Mouse (Mus musculus): ENCODE data around the gene Pip5k1a. TPM values are rescaled to one million over a fixed set of nuclear protein-coding genes. Genes with fewer than 3 reads are reported as not detected.

The Pip5k1a gene
- polyA plus RNA-seq, 1 experiment from 2014 or later: 12.7 TPM

GRCm38 (mm10) chr3:95054481-95055260 is 52.1 kb downstream of the Pip5k1a start:
- H3K36me3 ChIP-seq (ENCODE audit: control insufficient read depth, insufficient read depth, low read length): peaks cover 25% of the 10 kb centered on the region
- H3K27me3 ChIP-seq (ENCODE audit: control insufficient read depth, insufficient read depth, low read length): no peaks in the 10 kb centered on the region
- peak overlapping the region; percentile 39 for H3K4me2 ChIP-seq (ENCODE audit: low read length)

DNA sequence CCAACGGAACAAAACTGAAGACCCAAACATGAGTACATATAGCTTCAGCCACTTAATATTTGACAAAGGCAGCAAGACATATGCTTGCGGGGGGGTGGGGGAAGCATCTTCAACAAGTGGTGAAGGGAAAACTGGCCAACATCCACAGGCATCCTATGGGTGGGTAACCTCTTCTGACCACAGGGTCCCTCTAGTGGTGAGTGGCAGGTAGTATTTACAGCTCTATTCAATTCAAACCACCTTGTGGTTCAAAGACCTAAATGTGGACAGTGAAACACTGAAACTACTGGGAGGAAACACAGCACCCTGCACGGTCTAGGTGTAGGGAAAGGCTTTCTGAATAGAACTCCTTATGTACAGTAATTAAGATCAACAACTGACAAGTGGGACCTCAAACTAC is 53.0 kb downstream of the Pip5k1a start:
- 34% methylated on average over 3 of the region's 3 CpGs for WGBS
- Histone ChIP-seq H3K27ac (replicated peaks in 1 of 2; ENCODE audit: control insufficient read depth in 1 of 2, insufficient read depth in 1 of 2, low read depth in 2 of 2, low read length in 2 of 2) (0 out of 4 replicates have a peak overlapping the region, but pooled peaks of 1 of the 2 experiments have one; percentile 44), H3K27me3 (ENCODE audit: control insufficient read depth, insufficient read depth, low read length) (no peaks in the 10 kb centered on the region), H3K9me3 (ENCODE audit: control insufficient read depth, low read length) (no peaks in the 10 kb centered on the region), H3K36me3 (ENCODE audit: control insufficient read depth, insufficient read depth, low read length) (peaks cover 16% of the 10 kb centered on the region), H3K4me3 (ENCODE audit: control insufficient read depth in 1 of 2, insufficient read depth in 1 of 2, low read depth in 1 of 2, low read length in 2 of 2) (no peak overlapping the region), H3K9ac (ENCODE audit: low read length) (no peak overlapping the region), H3K4me1 (ENCODE audit: control insufficient read depth in 2 of 2, insufficient read depth in 2 of 2, low read length in 2 of 2) (peaks cover 16 to 33% of the 10 kb centered on the region in 2 experiments), H3K4me2 (ENCODE audit: low read length) (no peak overlapping the region)
- ATAC-seq (ENCODE audit: insufficient number of reproducible peaks, insufficient read depth, low FRiP score, low read depth): no peak

More at GRCm38 (mm10) chr3:95054481-95055260, 52.1 kb downstream of the Pip5k1a start:
- ATAC-seq (ENCODE audit: insufficient number of reproducible peaks, insufficient read depth, low FRiP score, low read depth): peak; percentile 68
- H3K4me3 ChIP-seq (ENCODE audit: control insufficient read depth in 1 of 2, insufficient read depth in 1 of 2, low read depth in 1 of 2, low read length in 2 of 2): no peak overlapping the region
- WGBS: 3% methylated on average over 10 of the region's 10 CpGs
- H3K9me3 ChIP-seq (ENCODE audit: control insufficient read depth, low read length): no peaks in the 10 kb centered on the region
- peak overlapping the region; percentile 27; the same call in 1 of the 2 replicates for H3K9ac ChIP-seq (ENCODE audit: low read length)
- peak overlapping the region; percentile 74 to 87 for H3K27ac ChIP-seq (replicated peaks in 1 of 2; ENCODE audit: control insufficient read depth in 1 of 2, insufficient read depth in 1 of 2, low read depth in 2 of 2, low read length in 2 of 2)
- peaks cover 16 to 33% of the 10 kb centered on the region in 2 experiments for H3K4me1 ChIP-seq (ENCODE audit: control insufficient read depth in 2 of 2, insufficient read depth in 2 of 2, low read length in 2 of 2)

DNA sequence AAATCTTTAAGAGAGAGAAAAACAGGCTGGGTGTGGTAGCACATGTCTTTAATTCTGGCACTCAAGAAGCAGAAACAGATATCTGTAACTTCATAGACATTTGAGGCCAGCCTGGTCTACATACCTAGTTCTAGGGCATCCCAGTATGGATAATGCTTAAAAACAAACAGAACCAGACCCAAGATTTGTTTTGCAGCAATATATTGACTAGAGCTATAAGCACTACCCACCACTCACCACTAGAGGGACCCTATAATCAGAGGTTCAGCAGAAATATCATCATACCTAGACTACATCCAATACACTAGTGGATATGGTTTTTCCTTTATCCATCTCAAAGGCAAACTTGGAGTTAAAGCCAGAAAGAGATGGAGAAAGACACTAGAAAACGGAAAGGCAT is 53.8 kb downstream of the Pip5k1a start:
- H3K36me3 ChIP-seq (ENCODE audit: control insufficient read depth, insufficient read depth, low read length): peaks cover 8% of the 10 kb centered on the region
- no peak for ATAC-seq (ENCODE audit: insufficient number of reproducible peaks, insufficient read depth, low FRiP score, low read depth)
- H3K9ac ChIP-seq (ENCODE audit: low read length): no peak overlapping the region
- no peak overlapping the region for H3K27ac ChIP-seq (replicated peaks in 1 of 2; ENCODE audit: control insufficient read depth in 1 of 2, insufficient read depth in 1 of 2, low read depth in 2 of 2, low read length in 2 of 2)
- no peak overlapping the region for H3K4me2 ChIP-seq (ENCODE audit: low read length)
- no peaks in the 10 kb centered on the region for H3K27me3 ChIP-seq (ENCODE audit: control insufficient read depth, insufficient read depth, low read length)
- H3K4me3 ChIP-seq (ENCODE audit: control insufficient read depth in 1 of 2, insufficient read depth in 1 of 2, low read depth in 1 of 2, low read length in 2 of 2): no peak overlapping the region
- H3K4me1 ChIP-seq (ENCODE audit: control insufficient read depth in 2 of 2, insufficient read depth in 2 of 2, low read length in 2 of 2): peaks cover 16 to 33% of the 10 kb centered on the region in 2 experiments
- H3K9me3 ChIP-seq (ENCODE audit: control insufficient read depth, low read length): no peaks in the 10 kb centered on the region
- WGBS: 29% methylated on average over 1 of the region's 1 CpGs

- WGBS: 58% methylated on average over 3 of the region's 3 CpGs
- no peak overlapping the region for H3K4me2 ChIP-seq (ENCODE audit: low read length)
- H3K36me3 ChIP-seq (ENCODE audit: control insufficient read depth, insufficient read depth, low read length): no peaks in the 10 kb centered on the region
- no peak for ATAC-seq (ENCODE audit: insufficient number of reproducible peaks, insufficient read depth, low FRiP score, low read depth)
- no peaks in the 10 kb centered on the region for H3K9me3 ChIP-seq (ENCODE audit: control insufficient read depth, low read length)
- peaks cover 0 to 3% of the 10 kb centered on the region in 2 experiments; a peak in 1 of 4 replicates for H3K4me1 ChIP-seq (ENCODE audit: control insufficient read depth in 2 of 2, insufficient read depth in 2 of 2, low read length in 2 of 2)
- no peak overlapping the region for H3K4me3 ChIP-seq (ENCODE audit: control insufficient read depth in 1 of 2, insufficient read depth in 1 of 2, low read depth in 1 of 2, low read length in 2 of 2)
- no peak overlapping the region for H3K9ac ChIP-seq (ENCODE audit: low read length)
- H3K27ac ChIP-seq (replicated peaks in 1 of 2; ENCODE audit: control insufficient read depth in 1 of 2, insufficient read depth in 1 of 2, low read depth in 2 of 2, low read length in 2 of 2): no peak overlapping the region
- H3K27me3 ChIP-seq (ENCODE audit: control insufficient read depth, insufficient read depth, low read length): no peaks in the 10 kb centered on the region
Observed at GRCm38 (mm10) chr3:95047914-95048313, 58.8 kb downstream of the Pip5k1a start.

GRCm38 (mm10) chr3:95046462-95047057 is 60.2 kb downstream of the Pip5k1a start:
- Histone ChIP-seq H3K27ac (replicated peaks in 1 of 2; ENCODE audit: control insufficient read depth in 1 of 2, insufficient read depth in 1 of 2, low read depth in 2 of 2, low read length in 2 of 2) (no peak overlapping the region), H3K4me3 (ENCODE audit: control insufficient read depth in 1 of 2, insufficient read depth in 1 of 2, low read depth in 1 of 2, low read length in 2 of 2) (no peak overlapping the region), H3K36me3 (ENCODE audit: control insufficient read depth, insufficient read depth, low read length) (no peaks in the 10 kb centered on the region), H3K4me1 (ENCODE audit: control insufficient read depth in 2 of 2, insufficient read depth in 2 of 2, low read length in 2 of 2) (peaks cover 0 to 8% of the 10 kb centered on the region in 2 experiments; a peak in 2 of 4 replicates), H3K4me2 (ENCODE audit: low read length) (no peak overlapping the region), H3K9me3 (ENCODE audit: control insufficient read depth, low read length) (no peaks in the 10 kb centered on the region), H3K9ac (ENCODE audit: low read length) (no peak overlapping the region), H3K27me3 (ENCODE audit: control insufficient read depth, insufficient read depth, low read length) (no peaks in the 10 kb centered on the region)
- no peak for ATAC-seq (ENCODE audit: insufficient number of reproducible peaks, insufficient read depth, low FRiP score, low read depth)
- WGBS: 72% methylated on average over 11 of the region's 11 CpGs

- Histone ChIP-seq H3K9me3 (ENCODE audit: control insufficient read depth, low read length) (no peaks in the 10 kb centered on the region), H3K9ac (ENCODE audit: low read length) (no peak overlapping the region), H3K4me2 (ENCODE audit: low read length) (no peak overlapping the region), H3K4me3 (ENCODE audit: control insufficient read depth in 1 of 2, insufficient read depth in 1 of 2, low read depth in 1 of 2, low read length in 2 of 2) (no peak overlapping the region), H3K27ac (replicated peaks in 1 of 2; ENCODE audit: control insufficient read depth in 1 of 2, insufficient read depth in 1 of 2, low read depth in 2 of 2, low read length in 2 of 2) (no peak overlapping the region), H3K36me3 (ENCODE audit: control insufficient read depth, insufficient read depth, low read length) (peaks cover 15% of the 10 kb centered on the region), H3K4me1 (ENCODE audit: control insufficient read depth in 2 of 2, insufficient read depth in 2 of 2, low read length in 2 of 2) (peaks cover 0 to 12% of the 10 kb centered on the region in 2 experiments; a peak in 2 of 4 replicates), H3K27me3 (ENCODE audit: control insufficient read depth, insufficient read depth, low read length) (no peaks in the 10 kb centered on the region)
- 67% methylated on average over 6 of the region's 6 CpGs for WGBS
- no peak for ATAC-seq (ENCODE audit: insufficient number of reproducible peaks, insufficient read depth, low FRiP score, low read depth)
Observed at GRCm38 (mm10) chr3:95043251-95043650, 63.5 kb downstream of the Pip5k1a start.

- Histone ChIP-seq H3K9me3 (ENCODE audit: control insufficient read depth, low read length) (no peaks in the 10 kb centered on the region), H3K4me3 (ENCODE audit: control insufficient read depth in 1 of 2, insufficient read depth in 1 of 2, low read depth in 1 of 2, low read length in 2 of 2) (peak overlapping the region; percentile 28 to 73; a peak in 3 of 4 replicates), H3K4me2 (ENCODE audit: low read length) (peak overlapping the region; percentile 82), H3K4me1 (ENCODE audit: control insufficient read depth in 2 of 2, insufficient read depth in 2 of 2, low read length in 2 of 2) (peaks cover 0 to 12% of the 10 kb centered on the region in 2 experiments; a peak in 2 of 4 replicates), H3K27me3 (ENCODE audit: control insufficient read depth, insufficient read depth, low read length) (no peaks in the 10 kb centered on the region), H3K36me3 (ENCODE audit: control insufficient read depth, insufficient read depth, low read length) (peaks cover 19% of the 10 kb centered on the region), H3K27ac (replicated peaks in 1 of 2; ENCODE audit: control insufficient read depth in 1 of 2, insufficient read depth in 1 of 2, low read depth in 2 of 2, low read length in 2 of 2) (peak overlapping the region; percentile 42 to 66; a peak in 3 of 4 replicates), H3K9ac (ENCODE audit: low read length) (peak overlapping the region; percentile 87)
- ATAC-seq (ENCODE audit: insufficient number of reproducible peaks, insufficient read depth, low FRiP score, low read depth): no peak
- 26% methylated on average over 7 of the region's 7 CpGs for WGBS
Observed at GRCm38 (mm10) chr3:95042838-95043229, 63.9 kb downstream of the Pip5k1a start.
